Mouse (Mus musculus): ENCODE results near the gene Txndc5.

Gene Txndc5

DNA sequence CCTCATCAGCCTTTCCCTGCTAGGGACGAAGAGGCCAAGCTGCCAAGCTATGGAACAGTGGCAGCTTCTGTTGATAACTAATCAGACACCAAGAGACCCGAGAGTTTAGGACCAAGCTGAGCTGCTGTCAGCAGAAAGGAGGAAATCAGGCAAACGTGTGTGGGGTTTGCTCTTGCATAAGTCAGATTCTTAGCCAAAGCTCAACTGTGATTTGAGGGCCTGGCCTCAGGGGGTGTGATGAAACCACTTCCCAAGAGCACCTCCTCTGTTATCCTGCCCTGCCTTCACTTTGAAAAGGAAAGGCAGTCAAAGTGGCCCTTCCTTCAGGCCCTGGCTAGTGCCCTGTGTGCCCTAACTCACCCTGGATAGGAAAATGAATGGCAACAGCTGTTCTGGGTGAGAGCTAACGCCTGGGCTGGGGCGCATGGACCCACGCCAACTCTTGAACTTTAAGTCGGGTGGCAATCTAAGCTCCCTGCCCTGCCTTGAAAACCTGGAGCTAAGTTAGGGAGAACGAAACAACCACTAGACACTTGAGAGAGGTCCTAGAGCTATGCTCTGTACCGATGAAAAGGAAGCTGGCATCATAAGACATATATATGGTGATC is at the start of gene Txndc5:
Gene Txndc5 (minus strand): TSS at position 138 of the 608 bp plus-strand sequence.
- no peak for DNase-seq

DNA sequence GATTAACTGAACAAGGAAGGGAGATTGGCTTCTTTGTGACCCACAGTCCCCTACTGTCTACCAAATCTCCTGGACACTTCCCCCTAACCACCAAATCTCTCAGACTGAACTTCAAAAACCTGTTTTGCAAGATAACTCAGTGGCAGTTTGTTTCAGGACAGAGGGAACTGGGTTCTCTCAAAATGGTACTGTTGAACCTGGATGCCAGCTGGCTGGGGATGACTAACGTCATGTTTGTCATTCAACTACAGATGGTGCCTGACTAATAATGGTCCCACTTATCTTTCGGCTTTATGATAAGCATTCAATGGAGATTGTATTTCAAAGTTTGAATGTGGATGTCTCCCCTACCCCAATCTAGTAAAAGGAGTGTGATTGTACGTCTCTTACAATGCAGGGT is 46.0 kb upstream of the Txndc5 start:
- no peak for DNase-seq

DNA sequence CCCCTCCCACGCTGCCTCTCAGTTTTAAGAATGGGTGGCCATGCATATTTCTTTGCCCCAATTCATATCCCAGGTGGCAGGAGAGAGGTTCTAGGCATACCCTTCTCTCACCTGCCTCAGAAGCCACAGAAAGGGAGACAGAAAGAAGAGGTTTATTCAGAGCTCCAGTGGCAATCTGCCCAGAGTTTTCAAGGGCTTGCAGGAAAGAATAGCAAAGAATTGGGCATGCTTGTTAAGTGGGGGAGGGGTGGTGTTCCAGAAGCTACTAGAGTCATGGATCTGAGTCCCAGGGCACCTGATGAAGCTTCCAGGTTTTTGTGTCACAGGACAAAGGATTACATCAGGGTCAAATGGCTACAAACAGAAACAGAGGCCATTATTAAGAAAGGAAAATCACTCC is 44.7 kb upstream of the Txndc5 start:
- no peak for DNase-seq

DNA sequence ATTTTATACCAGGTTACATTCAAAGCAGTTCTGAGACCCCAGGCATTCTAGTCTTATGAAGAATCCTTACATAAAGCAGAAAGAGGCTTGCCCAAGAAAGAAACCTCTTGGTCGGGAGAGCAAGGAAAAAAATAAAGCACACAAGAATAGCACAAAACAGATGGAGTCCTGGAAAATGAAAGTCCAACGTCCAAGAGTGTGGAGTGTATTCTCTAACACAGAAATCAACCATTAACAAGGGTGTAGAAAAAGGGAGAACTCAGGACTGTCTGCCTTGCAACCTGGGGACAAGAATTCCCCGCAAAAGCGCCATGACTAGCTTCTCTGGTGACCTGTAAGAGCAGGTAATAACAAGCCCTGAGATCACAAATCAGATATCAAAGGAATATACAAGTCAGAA is 36.6 kb upstream of the Txndc5 start:
- no peak for DNase-seq

DNA sequence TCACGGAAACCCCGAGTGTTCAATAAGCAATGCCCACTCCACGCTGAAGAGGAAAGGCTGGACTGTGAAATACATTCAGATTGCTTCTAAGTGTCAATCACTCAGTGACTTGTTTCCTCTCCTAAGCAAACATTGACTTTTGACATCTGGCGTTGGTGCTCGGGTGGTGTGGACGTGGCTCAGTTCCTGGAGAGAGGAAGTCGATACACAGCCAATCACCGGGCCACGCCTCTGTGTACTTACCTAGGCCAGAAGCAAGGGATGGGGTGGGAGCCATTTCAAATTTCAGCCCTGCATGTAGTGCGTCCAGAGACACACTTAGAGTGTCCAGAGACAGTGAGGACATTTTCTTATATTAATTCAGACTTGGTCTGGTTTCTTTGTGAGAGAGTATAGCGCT is 26.0 kb upstream of the Txndc5 start:
- DNase-seq, result no peak

DNA sequence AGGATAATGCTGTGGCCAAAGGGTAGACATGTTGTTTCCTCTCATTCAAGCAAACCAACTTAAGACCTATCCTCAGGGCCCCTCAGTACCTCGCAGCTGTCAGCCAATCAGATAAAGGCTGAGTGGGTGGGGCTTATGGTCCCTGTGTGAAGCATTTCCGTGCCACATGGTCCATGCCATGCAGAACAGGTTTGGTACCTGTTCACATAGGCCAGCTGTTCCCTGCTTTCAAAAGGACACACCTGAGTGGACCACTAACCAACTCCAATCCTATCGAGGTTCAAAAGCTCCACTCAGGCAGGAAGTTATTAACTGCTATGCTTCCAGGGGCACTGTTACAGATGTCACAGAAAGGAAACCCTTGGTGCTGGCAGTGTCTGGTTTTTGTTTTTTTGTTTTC is 25.6 kb upstream of the Txndc5 start:
- no peak for DNase-seq

DNA sequence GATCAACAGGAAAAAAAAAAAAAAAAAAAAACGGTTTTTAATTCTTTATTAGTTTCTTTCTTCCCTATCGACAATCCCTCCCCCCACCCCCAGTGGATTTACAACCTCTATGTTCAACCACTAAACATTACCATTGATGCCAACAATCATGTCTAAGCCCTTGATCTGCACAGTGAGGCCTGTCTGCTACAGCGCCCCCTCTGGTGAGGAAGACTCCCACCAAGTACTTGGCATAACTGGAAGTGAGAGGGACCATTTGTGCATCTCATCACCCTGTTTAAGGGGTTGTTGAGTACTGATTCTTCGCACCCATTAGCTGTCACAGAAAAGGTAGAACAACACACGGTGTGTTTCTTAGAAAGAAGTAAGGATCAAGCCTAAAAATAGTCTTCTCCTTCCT is 20.1 kb upstream of the Txndc5 start:
- no peak for DNase-seq

DNA sequence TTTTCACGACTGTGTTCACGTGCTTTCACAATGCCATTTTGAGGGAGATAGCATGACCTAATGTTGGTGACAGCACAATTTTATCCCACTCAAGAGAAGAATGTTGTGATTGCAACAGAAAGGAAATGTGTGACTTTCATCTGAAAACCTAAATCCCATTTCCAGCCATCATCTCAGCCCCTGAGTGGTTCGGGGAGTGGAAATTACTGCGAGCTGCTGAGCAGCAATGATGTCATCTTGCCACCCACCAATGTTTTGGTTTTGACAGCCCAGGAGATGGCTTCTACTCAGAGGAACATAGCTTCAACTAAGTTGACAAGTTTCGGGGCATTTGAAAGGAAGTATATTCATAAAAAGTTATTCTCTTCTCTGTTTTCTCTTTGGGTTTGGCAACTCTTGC is 19.1 kb upstream of the Txndc5 start:
- DNase-seq, result no peak

DNA sequence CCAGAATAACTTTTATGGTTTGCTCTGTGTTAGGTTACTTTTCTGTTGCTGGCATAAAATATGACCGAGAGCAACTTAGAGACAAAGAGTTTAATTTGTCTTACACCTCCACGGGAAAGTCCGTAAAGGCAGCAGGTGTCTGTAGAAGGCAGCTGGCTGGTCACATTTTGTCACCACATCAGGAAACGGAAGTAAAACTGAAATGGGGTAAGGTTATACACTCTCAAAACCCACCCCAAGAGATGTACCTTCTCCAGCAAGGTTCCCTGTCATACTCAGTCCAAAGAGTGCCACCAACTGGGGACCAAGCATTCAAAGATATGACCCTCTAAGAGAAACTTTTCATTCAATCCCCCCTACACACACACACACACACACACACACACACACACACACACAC is 18.1 kb upstream of the Txndc5 start:
- no peak for DNase-seq

DNA sequence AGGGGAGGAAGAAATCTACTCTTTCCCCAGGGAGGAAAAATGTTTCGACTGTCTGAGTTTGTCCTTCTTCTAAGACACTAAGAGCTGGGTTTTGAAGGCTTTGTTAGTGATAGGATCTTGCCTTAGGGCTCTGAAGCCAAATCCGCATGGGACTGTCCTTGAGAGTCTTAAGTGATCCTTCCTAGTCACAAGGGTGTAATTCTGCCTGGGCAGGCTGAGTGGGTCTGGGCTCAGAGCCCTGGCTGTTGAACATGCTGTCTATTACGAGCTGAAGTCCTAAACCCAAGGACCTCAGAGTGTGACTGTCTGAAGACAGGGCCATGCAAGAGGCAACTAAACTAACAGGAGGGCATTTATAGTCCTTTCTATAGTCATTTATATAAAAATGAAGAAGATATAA is 16.8 kb upstream of the Txndc5 start:
- DNase-seq, result no peak

DNA sequence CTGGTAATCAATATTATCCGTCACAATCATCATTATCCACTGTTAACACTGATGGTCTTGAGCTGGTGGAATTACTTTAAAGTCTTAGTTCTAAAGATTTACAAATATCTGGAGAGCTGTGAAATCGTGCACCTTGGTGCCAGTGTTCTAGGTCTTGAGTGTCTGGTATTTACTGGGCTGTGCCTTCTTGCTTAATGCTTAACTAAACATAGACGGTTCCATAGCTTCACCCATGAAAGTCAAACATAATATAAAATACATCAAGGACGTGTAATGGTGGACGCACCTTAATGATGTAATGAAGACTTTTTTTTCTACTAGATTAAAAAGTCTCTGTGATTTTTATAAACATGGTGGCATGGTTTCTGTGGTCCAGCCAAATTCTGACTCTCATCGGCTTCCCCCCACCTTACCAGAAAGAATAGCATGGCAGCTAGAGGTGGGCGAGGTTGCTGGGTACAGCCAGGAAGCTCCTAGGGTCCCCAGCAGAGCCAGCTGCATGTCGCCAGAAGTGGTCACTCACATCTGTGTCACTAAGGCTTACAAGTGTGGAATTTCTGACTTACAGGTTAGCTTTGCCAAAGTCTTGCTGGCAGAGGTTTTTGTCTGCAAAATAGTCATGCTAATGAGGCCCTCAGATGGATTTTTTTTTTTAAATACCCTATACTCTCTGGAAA is 16.3 kb upstream of the Txndc5 start:
- DNase-seq, result no peak

DNA sequence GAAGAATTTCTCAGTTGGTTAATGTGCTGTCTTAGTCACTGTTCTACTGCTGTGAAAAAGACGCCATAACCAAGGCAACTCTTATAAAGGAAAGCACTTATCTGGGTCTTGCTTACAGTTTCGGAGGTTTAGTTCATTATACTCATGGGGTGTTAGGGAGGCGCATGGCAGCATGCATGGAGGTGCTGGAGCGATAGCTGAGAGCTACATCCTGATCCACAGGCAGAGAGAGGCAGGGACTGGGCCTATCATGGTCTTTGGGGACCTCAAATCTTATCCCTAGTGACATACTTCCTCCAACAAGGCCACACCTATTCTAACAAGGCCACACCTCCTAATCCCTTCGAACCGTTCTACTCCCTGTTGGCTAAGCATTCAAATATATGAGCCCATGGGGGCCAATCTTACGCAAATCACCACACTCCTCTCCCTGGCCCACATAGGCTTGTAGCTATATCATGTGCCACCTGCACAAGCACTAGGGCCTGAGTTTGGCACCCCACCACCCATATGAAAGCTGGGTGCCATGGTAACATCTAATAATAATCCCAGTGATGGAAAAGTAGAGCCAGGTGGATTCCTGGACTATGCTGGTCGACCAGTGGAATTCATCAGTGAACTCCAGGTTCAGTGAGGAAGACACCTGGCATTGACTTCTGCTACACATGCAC is 15.0 kb upstream of the Txndc5 start:
- no peak for DNase-seq

DNA sequence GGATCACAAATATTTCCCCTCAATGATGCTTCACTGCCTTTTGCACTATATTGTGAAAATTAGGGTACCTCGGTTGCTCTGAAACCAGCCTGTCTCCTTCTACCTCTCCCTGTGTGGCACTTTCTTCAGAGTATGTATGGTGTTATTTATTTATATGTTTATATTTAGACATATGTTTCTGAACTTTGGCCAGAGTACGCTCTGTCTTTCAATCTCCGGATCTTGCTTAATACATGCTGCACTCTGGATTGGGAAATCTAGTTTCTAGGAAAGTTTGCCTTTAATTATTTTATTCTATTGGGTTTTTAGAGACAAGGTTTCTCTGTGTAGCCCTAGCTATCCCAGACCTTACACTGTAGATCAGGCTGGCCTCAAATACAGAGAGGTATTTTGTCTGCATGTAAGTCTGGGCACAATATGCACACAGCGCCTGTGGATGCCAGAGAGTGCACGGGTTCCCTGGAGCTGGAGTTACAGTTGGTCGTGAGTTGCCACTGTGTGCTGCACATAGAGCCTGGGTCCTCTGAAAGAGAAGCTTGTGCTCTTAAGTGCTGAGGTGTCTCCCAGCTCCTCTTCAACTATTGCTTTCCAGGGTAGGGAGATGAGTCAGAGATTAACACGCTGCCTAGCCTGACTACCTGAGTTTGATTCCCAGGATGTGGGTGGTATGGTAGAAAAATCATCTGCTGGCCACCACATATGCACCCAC is 10.7 kb upstream of the Txndc5 start:
- DNase-seq, result no peak

DNA sequence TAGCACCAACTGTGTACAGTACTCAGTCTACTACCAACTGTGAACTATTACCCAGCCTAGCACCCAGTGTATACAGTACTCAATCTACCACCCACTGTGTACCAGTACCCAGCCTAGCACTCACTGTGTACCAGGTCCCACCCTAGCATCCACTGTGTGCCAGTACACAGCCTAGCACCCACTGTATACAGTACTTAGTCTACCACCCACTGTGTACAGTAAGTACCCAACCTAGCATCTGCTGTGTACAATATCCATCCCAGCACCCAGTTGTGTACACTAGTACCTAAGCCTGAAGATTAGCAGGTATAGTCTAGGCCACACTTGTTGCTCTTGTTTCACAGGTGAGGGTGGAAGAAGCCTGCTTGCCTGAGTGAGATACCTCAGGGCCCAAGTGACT is 8.9 kb upstream of the Txndc5 start:
- DNase-seq, result no peak

DNA sequence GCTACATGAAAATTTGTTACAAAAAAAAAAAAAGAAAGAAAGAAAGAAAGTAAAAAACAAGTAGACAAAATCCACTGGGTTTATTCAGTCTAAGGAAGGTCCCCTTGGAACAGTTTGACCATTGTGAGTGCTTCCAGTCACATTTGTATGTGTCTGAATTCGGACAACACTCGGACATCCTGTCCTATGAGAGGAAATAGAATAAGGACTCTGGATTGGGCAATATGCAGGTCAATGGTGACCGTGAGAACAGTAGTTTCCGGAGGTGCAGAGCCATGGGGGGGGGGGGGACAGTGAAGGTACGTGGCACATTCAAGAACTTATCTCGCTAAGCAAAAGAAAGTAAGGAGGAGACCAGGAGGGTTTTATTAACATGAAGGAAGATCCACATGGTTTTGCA is 6.1 kb upstream of the Txndc5 start:
- no peak for DNase-seq

DNA sequence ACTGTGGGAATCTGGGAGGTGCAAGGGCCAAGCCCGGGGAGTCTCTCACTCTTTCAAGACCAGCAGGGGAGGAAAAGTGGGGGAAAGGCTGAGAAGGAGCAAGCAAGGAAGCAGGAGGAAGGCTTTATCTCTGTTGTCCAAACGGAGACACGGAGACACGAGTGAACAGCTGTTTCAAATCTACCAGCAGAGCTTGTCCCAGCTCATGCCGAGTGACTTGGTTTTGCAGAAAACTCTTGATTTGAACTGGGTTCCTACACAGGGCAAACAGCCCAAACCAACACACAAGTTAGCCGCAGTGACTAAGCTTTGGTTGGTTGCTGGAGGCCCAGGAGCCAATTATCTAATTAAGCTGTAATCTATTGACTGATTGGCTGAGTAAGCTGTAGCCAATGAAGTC is 5.4 kb upstream of the Txndc5 start:
- no peak for DNase-seq

DNA sequence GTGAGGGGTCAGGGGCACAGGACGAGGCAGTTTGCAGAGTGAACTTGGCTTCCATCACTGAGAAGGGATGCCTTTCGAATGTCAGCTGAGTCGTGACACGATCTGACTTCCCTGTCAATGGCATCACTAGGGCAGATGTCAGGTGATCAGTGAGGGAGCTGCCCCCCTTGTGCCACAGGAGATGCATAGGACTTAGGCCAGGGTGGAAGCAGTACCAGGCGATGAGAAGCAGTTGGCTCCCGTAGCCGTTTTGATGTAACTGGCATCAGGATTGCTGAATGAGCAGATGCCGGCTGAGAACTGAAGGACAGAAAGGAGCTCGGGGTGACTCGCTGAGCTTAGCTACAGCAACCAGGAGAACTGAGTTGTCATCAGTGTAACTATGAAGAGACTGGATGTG is 4.8 kb upstream of the Txndc5 start:
- no peak for DNase-seq

DNA sequence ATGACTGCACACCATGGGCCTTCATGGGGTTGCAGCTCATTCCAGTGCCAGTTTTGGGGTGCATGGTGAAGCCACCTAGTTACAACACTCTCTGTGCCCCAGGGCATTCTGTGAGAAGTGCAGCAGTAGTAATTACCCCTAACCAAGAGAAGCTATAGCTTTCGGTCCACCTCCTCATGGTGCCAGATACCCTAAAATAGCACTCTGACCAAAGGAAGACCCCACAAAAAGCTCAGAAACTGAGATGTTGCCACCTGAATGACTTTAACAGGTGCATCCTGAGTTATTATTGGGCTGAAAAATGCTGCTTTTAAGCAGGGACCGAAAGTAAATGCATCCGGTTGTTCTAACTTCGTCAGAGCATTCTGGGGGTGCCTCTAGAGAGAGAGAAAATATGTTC is 2.9 kb upstream of the Txndc5 start:
- DNase-seq, result no peak

DNA sequence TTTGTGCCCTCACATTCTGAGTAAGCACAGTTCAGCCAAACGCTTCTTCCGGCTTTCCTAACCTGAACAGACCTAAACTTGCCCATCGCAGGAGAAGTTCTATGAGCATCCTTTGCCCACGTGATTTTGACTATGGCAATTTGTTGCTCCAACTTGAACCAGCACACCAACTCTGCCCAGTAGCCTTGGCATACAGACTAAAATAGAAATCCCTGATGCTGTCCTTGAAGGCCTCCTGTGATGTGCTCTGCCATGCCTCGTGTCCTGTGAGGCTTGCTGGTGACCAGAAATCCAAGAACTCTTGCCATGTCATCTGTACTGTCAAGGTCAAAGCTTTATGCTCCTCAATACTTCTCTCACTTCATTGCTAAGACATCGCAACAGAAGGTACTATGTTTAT is 952 bp upstream of the Txndc5 start:
- no peak for DNase-seq

DNA sequence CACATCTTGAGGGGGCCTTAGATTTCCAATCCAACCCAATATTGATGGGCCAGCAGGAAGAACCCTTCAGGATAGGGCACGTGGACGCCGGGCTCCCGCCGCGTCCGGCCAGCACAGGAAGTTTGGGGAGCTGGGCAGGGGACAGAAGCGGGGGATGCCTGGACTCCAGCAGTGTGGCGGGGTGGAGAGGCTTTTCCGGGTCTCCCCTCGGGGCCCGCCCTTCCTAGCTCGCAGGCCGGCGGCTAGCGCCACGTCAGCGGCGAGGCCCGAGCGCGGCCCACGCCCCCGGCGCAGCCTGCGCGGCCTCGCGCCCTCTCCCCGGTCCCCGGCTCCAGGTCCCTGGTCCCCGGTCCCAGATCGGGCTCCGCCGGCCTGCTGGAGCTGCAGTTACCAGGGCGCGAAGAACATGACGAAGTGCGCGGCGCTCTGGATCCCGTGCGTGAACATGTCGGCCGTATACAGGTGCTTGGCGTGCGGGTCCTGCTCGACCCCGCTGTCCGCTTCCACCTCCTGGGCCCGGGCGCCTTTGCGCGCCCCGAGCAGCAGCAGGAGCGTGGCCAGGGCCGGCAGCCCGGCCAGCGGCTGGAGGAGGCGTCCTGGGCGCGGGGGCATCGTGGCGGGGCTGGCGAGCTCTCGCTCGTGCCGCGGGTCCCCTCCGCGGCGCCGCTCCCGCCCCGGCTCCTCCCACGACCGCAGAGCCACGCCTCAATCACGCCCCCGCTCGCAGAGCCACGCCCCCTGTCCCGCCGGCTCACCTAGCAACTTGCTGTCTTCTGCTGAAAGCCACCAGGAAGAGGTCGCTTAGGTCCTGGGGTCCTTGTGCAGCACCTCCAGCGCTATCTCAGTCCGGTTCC is 600 bp downstream of the Txndc5 start:
- peak; percentile 77 for DNase-seq

DNA sequence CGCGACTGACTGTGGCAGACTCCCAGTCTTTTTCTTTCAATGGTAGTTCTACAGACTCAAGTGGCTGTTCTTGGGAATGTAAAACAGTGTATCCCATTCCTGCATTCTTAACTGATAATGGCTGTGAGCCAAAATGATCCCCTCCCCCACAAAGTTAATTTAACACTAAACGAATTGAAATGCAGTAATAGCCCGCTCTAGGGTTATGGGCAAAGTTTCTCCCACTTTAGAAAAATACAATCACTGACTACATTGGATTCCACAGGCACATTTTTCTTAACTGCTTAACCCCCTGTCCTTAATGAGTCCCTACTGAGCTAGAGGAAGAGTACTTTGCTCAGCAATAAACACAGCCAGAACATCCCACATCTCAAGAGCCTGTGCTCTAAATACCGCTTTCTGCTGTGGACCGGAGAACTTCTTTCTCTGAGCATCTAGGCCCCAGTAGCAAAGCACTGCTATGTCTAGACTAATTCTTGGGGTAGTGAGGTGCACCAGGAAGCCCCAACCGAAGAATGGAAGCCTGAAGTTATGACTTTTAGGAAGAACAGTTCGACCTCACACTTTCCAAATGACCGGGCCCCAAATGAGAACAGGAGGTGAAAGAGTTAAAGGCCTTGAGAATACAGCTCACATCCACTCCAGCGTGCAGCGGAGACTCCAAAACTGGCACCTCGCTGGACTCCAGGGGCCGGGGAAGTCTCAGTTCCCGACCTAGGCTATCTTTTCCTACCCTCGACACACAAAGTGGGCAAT is 1.4 kb downstream of the Txndc5 start:
- DNase-seq, result no peak

DNA sequence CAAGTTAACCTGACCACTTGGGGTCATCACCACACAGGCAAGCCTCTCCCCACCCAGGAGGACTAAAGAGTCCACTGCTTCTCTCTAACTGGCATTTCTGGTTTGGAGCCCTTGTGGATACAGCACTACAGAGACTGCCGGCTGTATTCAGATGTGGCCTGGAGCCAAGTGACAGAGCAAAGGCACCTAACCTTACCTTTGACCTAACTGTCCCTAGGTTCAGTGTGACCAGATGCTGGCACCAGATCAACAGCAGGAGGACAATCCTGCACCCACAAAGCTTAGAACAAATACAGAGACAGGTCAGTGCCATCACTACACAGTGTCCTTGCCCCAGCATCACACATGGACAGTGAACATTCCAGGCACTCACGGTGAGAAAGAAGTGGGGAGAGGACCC is 2.5 kb downstream of the Txndc5 start:
- no peak for DNase-seq
